Mouse (Mus musculus) hindbrain, embryonic 10.5 days (tissue): ENCODE measurements at regions not wholly inside any gene's neighbourhood (a gene's known extent, or its start where the extent isn't known, plus 50 kb on each side); places are given as distances from the start of the nearest gene placed in this dataset.

ENCODE experiments used
- DNase-seq: peaks from one replicate; pipeline ENCODE4 v3.0.0-alpha.2; 2017; ENCODE audit warnings: low spot score
- H3K27ac ChIP-seq: fragments of 300-500 bp; sonication (generic); 2 replicates; pipeline ENCODE4 v1.5.1; 2016; ENCODE audit warnings: mild to moderate bottlenecking, moderate library complexity
- H3K27me3 ChIP-seq: fragments of 300-500 bp; sonication (generic); 2 replicates; pipeline ENCODE4 v1.6.1; 2016; ENCODE audit warnings: mild to moderate bottlenecking; ENCODE audit not compliant: poor library complexity, insufficient read depth, severe bottlenecking
- H3K36me3 ChIP-seq: fragments of 300-500 bp; sonication (generic); 2 replicates; pipeline ENCODE4 v1.6.1; 2016; ENCODE audit warnings: mild to moderate bottlenecking, moderate library complexity
- H3K4me1 ChIP-seq: fragments of 300-500 bp; sonication (generic); replicated peaks from 2 replicates; pipeline ENCODE4 v1.6.1; 2016; ENCODE audit warnings: mild to moderate bottlenecking
- H3K4me3 ChIP-seq: fragments of 300-500 bp; sonication (generic); 2 replicates; pipeline ENCODE4 v1.5.1; 2016; ENCODE audit warnings: mild to moderate bottlenecking, moderate library complexity
- H3K9me3 ChIP-seq: fragments of 300-500 bp; sonication (generic); 2 replicates; pipeline ENCODE4 v1.6.1; 2016; ENCODE audit warnings: mild to moderate bottlenecking, moderate library complexity
- WGBS: fragments of 180-500 bp; shearing (Covaris S2); methylation state at CpG from one replicate; pipeline ENCODE4 v1.1.7; 2016; 5-methylcytosine and 5-hydroxymethylcytosine counted together

GRCm38 (mm10) chr4:26965831-26966230, 619.1 kb upstream of the Manea start:
- DNase-seq: no peak
- Histone ChIP-seq H3K36me3 (no peaks in the 10 kb centered on the region), H3K27ac (no peak overlapping the region), H3K4me1 (no peaks in the 10 kb centered on the region), H3K9me3 (no peaks in the 10 kb centered on the region), H3K4me3 (no peak overlapping the region), H3K27me3 (no peaks in the 10 kb centered on the region)
- WGBS: 87% methylated on average over 2 of the region's 2 CpGs

DNA sequence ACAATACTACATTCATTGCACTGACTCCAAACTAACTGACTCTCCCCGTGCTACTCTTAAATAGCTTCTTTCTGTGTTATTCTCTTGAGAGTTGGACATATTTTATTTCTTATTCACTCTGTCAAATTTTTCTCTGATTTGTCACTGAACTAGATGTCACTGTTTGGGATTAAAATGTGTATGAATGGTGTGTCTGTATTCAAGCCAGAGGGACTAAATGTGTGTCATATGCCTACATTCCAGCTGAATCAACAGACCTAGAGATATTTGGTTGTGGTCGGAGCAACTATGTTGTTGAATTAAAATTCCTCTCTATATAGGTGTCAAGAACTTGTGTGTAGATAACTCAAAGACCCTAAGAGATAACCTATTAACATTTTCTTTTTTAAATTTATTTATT, 618.2 kb upstream of the Manea start:
- H3K4me1 ChIP-seq: no peaks in the 10 kb centered on the region
- no peaks in the 10 kb centered on the region for H3K9me3 ChIP-seq
- no peak for DNase-seq
- no peaks in the 10 kb centered on the region for H3K27me3 ChIP-seq
- H3K36me3 ChIP-seq: no peaks in the 10 kb centered on the region
- H3K27ac ChIP-seq: no peak overlapping the region
- 82% methylated on average over 2 of the region's 2 CpGs for whole genome bisulfite sequencing
- H3K4me3 ChIP-seq: no peak overlapping the region

DNA sequence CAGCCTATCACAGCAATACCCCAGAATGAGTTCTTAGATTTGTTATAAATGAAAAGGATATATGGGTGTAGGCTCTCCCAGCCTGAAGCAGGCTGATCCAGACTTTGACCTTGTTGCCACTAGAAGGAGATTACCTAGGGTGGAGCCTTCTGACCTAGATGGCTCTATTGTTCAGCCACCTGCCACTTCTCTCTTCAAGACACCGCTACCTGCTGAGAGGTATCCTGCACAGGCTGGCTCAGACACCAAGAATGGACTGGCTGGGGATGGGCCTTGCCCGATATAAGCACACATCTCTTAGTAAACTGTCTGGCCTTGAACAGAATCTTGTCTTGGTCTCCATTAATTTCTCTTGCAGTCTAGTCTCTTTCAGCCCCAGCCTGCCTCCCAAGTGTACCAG, 597.9 kb upstream of the Manea start:
- Histone ChIP-seq H3K4me1 (no peaks in the 10 kb centered on the region), H3K36me3 (no peaks in the 10 kb centered on the region), H3K9me3 (no peaks in the 10 kb centered on the region), H3K27ac (no peak overlapping the region), H3K27me3 (no peaks in the 10 kb centered on the region), H3K4me3 (no peak overlapping the region)
- 82% methylated on average over 2 of the region's 2 CpGs for WGBS
- DNase-seq: no peak

DNA sequence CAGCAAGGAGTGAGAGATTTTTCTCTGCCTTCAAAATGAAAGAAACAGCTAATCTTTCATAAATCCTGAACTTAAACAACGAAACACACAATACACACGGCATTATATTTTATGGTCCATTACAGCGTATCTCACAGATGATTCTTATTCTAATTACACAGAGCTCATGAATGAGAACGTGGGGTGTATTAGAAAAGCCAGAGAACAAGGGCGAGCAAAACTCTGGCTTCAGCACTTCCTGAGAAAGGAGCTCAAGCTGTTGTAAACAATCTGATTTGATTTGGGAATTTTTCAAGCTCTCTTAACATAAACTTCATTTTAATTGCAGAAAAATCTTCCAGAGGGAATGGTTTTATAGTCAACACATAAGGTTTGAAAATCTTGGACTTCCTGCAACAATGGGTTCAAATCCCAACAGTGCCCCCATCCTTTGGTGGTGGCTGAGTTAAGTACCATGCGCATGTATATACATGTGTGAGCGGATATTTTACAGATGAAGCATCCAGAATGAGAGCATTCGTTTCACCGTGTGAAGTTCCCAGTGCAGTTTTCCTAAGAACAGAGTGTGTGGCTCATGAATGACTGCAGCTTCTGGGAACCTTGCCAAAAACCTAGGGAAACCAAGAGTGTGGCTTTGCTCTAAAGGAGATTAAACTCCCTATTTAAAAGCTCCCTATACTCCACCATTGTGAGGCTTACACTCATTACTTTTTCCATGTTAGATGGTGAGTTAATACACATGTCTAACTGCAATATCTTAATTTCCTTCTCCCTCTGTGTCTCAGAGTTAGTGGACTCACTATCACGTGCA, 587.5 kb upstream of the Manea start:
- no peaks in the 10 kb centered on the region for H3K27me3 ChIP-seq
- H3K36me3 ChIP-seq: no peaks in the 10 kb centered on the region
- no peaks in the 10 kb centered on the region for H3K4me1 ChIP-seq
- H3K4me3 ChIP-seq: no peak overlapping the region
- no peaks in the 10 kb centered on the region for H3K9me3 ChIP-seq
- H3K27ac ChIP-seq: no peak overlapping the region
- WGBS: 75% methylated on average over 10 of the region's 10 CpGs
- no peak for DNase-seq

DNA sequence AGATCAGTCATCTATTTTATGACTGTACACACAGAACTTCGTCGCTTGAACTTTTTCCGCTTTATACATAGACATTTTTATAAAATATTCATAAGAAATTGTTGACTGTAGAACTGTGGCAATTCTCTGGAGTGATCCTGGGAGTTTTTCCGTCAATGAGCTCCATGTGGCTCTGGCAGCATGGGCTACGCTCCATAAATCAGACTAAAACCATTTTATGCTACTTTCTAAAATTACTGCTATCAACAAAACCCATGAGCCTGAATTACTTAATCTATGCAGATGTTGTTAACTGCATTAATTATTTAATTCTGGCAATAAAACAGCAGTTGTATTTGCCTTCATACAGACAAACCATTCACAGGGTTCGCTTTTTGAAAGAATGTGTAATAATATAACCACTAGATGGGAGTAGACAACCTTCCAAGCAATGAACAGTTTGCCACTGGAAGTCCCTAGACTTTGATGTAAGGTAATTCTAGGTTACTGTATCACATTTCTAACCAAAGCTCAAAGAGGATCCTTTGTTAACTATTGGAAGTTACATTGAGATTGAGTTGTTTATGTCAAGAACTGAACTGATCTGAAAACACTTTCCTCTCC, 583.3 kb upstream of the Manea start:
- Histone ChIP-seq H3K4me1 (no peaks in the 10 kb centered on the region), H3K36me3 (no peaks in the 10 kb centered on the region), H3K27ac (no peak overlapping the region), H3K27me3 (no peaks in the 10 kb centered on the region), H3K4me3 (no peak overlapping the region), H3K9me3 (no peaks in the 10 kb centered on the region)
- DNase-seq: no peak
- 69% methylated on average over 6 of the region's 6 CpGs for WGBS

GRCm38 (mm10) chr4:26926060-26926459, 579.4 kb upstream of the Manea start:
- WGBS: 88% methylated on average over 3 of the region's 3 CpGs
- Histone ChIP-seq H3K4me1 (no peaks in the 10 kb centered on the region), H3K36me3 (no peaks in the 10 kb centered on the region), H3K4me3 (no peak overlapping the region), H3K9me3 (no peaks in the 10 kb centered on the region), H3K27me3 (no peaks in the 10 kb centered on the region), H3K27ac (no peak overlapping the region)
- DNase-seq: no peak

DNA sequence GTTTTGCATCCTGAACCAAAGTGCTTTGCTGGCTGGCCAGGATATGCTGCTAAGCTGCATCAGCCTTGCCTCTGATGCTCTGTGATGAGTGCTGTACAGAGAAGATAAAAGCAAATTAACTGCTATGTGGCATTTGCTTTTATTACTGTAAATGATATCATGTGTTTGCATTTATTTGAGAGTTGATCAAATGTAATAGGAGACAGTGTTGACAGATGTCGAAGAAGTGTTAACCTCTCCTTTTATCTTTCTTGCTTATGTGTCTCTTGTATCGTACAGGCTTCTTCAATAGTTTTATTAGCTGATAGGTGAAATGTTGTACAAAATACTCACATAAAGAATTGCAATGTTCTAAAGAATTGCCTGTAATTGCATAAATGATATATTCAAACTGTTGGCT, 541.8 kb upstream of the Manea start:
- H3K4me3 ChIP-seq: no peak overlapping the region
- no peaks in the 10 kb centered on the region for H3K4me1 ChIP-seq
- WGBS: 96% methylated on average over 2 of the region's 2 CpGs
- H3K36me3 ChIP-seq: no peaks in the 10 kb centered on the region
- DNase-seq: no peak
- H3K27ac ChIP-seq: no peak overlapping the region
- H3K9me3 ChIP-seq: no peaks in the 10 kb centered on the region
- H3K27me3 ChIP-seq: no peaks in the 10 kb centered on the region

DNA sequence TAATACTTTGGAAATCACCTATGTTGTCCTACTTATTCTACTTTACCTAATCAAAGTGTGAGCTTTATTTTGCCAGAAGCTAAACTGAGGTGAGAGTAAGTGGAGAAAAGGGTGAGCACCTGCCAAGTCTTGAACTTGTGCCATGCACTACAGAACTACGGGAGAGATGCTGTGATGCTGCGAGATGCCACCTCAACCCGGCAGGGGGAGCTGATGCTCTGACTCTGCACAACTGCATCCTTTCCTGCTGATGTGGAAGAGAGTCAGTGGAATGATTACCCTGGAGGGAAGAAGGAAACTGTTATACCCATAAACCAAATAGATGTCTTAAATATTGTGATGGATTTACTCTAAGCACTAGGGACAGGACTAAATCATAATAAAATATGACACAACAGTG, 532.3 kb upstream of the Manea start:
- Histone ChIP-seq H3K27me3 (no peaks in the 10 kb centered on the region), H3K9me3 (no peaks in the 10 kb centered on the region), H3K4me1 (no peaks in the 10 kb centered on the region), H3K27ac (no peak overlapping the region), H3K36me3 (no peaks in the 10 kb centered on the region), H3K4me3 (no peak overlapping the region)
- WGBS: 41% methylated on average over 3 of the region's 3 CpGs
- peak; percentile 12 for DNase-seq

DNA sequence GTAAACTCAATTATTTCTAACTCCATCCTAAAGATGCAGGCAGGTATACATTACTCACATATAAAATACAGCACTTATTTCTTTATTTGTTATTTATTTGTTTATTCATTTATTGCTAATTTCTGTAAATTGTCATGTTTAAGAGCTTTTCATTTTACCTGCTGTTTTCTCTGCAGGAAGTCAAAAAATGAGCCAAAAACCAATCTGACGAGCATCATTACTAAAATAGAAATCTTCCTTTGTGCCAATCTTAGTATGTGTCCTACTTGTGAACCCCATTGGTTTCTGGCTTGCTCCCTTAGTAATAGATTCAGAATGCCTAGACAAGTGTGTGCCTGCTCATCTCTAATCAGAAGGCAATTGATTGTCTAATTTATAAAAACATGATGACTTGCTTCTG, 495.1 kb upstream of the Manea start:
- no peak overlapping the region for H3K4me3 ChIP-seq
- H3K4me1 ChIP-seq: no peaks in the 10 kb centered on the region
- H3K27ac ChIP-seq: no peak overlapping the region
- H3K36me3 ChIP-seq: no peaks in the 10 kb centered on the region
- H3K9me3 ChIP-seq: no peaks in the 10 kb centered on the region
- 89% methylated on average over 1 of the region's 1 CpGs for WGBS
- no peaks in the 10 kb centered on the region for H3K27me3 ChIP-seq
- no peak for DNase-seq

GRCm38 (mm10) chr4:26800831-26801230, 454.1 kb upstream of the Manea start:
- WGBS: 90% methylated on average over 3 of the region's 3 CpGs
- Histone ChIP-seq H3K36me3 (no peaks in the 10 kb centered on the region), H3K4me3 (no peak overlapping the region), H3K27ac (no peak overlapping the region), H3K27me3 (no peaks in the 10 kb centered on the region), H3K9me3 (no peaks in the 10 kb centered on the region), H3K4me1 (no peaks in the 10 kb centered on the region)
- DNase-seq: no peak

GRCm38 (mm10) chr4:26793181-26793824, 446.6 kb upstream of the Manea start:
- H3K27ac ChIP-seq: no peak overlapping the region
- no peaks in the 10 kb centered on the region for H3K4me1 ChIP-seq
- no peak overlapping the region for H3K4me3 ChIP-seq
- no peaks in the 10 kb centered on the region for H3K27me3 ChIP-seq
- H3K9me3 ChIP-seq: no peaks in the 10 kb centered on the region
- H3K36me3 ChIP-seq: no peaks in the 10 kb centered on the region
- WGBS: 92% methylated on average over 1 of the region's 1 CpGs
- no peak for DNase-seq

- Histone ChIP-seq H3K36me3 (no peaks in the 10 kb centered on the region), H3K27me3 (no peaks in the 10 kb centered on the region; the same call in 1 of the 2 replicates), H3K9me3 (no peaks in the 10 kb centered on the region), H3K4me1 (no peaks in the 10 kb centered on the region; the same call in 1 of the 2 replicates), H3K4me3 (no peak overlapping the region), H3K27ac (no peak overlapping the region)
- 85% methylated on average over 2 of the region's 2 CpGs for WGBS
- no peak for DNase-seq
These were observed 421.2 kb upstream of the Manea start for GRCm38 (mm10) chr4:26767896-26768295.
